Mouse (Mus musculus): Measurements from ENCODE around the gene Rassf9.

DNA sequence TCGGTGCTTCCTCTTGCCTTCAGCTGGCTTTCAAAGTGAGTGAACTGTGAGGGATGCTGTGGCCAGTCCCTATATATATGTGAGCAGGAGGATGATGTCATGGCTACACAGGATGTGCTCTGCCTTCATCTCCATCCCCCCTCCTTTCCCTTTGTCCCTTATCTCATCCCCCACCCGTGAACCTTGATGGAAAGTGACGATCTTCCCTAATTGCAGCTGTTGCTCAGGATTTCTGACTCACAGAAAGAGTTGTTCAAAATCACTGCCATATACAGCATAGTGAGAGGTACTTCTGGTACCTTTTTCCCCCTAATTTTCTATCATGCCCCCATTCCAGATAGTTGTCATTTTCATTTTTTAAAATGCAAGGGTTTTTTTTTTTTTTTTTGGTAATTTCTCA lies 21.6 kb upstream of the Rassf9 start, which contains the start of gene Nts:
- no peak for TF ChIP-seq CTCF (IDR thresholded peaks at IDR 0.05)
- no peak for TF ChIP-seq POLR2A (IDR thresholded peaks at IDR 0.05; ENCODE audit: insufficient read depth, low read depth, low read length)
- TF ChIP-seq EP300 (IDR thresholded peaks at IDR 0.05; ENCODE audit: insufficient read depth, low read depth, low read length) = no peak
